Mouse (Mus musculus) erythroblast, embryonic 14.5 days (primary cell): ENCODE data around the gene Whamm.

ENCODE experiments used
- GATA1 ChIP-seq: IDR thresholded peaks from 2 replicates; pipeline ENCODE4 v1.6.1; 2012; ENCODE audit warnings: low read length, inconsistent platforms, mixed read lengths
- TAL1 ChIP-seq: IDR thresholded peaks from 3 replicates; pipeline ENCODE4 v1.6.1; 2012; ENCODE audit warnings: low read length, inconsistent platforms, mixed read lengths

- no peak for TF ChIP-seq TAL1
- peak; percentile 85 for TF ChIP-seq GATA1
Observed at GRCm38 (mm10) chr7:81572610-81573268, 1.7 kb downstream of the Whamm start.
